Mouse (Mus musculus) right cerebral cortex, adult 18-20 months (tissue): ENCODE measurements at regions not wholly inside any gene's neighbourhood (a gene's known extent, or its start where the extent isn't known, plus 50 kb on each side); places are given as distances from the start of the nearest gene placed in this dataset.
A peak's percentile ranks its signal among the peaks of the same experiment; 100 is the strongest.

Experiments used
- DNase-seq: peaks from one replicate; pipeline ENCODE4 v3.0.0; 2022; ENCODE audit warnings: mixed read lengths

- DNase-seq: no peak
These were observed 177.1 kb downstream of the Mycn start for GRCm38 (mm10) chr12:12764586-12764985.

DNA sequence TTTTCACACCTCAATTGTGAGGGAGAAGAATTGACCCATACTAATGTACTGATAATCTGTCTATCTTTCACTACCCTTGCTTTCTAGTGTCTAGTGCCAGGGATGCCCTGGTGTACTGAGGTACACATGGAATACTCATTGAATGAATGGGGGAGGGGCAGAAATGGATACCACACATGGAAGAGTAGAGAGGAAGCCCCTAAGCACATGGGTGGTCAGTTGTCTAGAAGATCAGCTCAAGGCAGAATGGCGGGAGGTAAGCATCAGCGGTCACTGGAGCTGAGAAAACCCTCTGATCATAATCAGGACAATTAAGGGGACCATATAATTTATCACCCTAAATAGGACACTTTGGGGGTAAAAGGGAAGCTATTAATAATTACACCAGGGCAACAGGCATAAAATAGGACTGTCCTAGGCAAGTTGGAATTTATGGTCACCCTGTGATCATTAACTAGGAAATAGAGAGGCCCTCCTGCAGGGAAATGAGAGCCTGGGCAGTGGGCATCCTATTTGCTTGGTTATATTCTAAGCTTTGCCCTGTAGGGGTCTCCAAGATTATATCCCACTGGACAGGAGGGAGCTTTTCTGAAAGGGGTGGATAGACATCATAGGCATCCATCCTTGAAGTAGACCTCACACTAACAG is 185.3 kb downstream of the Mycn start:
- no peak for DNase-seq

GRCm38 (mm10) chr12:12753849-12754248 is 187.9 kb downstream of the Mycn start:
- DNase-seq: no peak

- DNase-seq: no peak
These were observed 189.9 kb downstream of the Mycn start for GRCm38 (mm10) chr12:12751670-12752426.

DNA sequence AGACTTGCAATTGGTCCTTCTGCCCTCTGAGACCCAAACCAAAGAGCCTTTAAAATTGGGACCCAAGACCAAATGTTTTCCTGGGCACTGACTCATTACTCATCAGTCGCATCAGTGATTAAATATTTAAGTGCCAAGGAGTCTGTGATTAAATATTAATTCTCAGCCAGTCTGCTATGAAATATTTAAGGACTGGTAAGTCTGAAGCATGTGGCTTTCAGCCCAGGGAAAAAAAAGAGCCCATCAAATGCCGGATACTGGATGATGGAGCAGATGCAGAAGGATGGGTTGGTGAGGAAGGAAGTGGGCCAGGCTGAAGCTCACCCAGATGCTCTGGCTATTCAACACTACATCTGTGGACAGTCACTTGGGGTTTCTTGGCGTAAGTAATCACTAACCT is 192.0 kb downstream of the Mycn start:
- no peak for DNase-seq

GRCm38 (mm10) chr12:12746852-12747454 is 194.8 kb downstream of the Mycn start:
- DNase-seq: no peak

DNA sequence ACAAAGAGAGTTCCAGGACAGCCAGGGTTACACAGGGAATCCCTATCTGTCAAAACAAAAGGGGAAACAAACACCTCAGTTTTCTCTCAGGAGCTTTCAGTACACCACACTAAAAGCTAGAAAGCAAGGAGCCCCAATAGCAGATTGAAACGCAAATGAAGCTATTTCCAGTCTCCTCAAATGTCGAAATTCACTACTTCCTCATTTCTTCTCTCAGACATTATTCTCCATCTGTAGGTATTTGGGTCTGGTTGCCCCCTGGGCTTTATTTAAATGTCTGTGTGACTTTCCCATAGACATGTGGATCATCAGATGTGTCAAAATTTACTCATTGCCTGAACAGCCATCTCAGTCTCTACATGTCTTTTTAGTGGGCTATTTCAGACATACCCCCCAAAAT is 197.2 kb downstream of the Mycn start:
- DNase-seq: no peak

DNA sequence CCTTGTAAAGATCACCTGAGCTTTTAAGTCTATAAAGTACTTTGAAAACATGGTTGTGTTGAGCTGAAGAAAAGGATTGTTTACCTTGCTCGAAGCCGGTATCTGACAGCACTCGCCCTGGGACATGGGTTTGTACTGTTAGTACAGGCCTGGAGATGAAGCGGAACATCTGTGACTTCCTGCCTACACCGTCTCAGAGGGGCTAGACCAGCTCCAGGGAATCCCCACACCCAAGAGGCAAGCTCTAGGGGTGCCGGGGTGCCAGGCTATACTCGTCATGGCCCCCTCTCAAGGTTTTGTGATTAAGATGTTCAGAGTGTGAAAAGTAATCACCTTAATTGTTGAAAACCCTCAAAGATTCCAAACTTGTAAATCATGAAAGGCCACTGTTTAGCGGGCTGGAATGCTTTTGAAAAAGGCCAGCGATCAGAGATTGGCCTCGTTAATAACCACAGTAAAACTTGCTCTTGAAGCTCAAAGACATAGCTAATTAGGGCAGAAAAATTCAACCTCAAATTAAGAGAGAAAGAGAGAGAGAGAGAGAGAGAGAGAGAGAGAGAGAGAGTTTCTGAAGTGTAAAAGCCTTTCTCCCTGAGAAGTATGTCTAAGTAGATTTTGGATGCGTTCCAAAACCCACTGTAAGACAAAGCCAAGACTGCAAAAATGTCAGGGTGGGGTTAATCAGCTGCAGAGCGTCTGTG is 202.9 kb downstream of the Mycn start:
- DNase-seq: no peak

DNA sequence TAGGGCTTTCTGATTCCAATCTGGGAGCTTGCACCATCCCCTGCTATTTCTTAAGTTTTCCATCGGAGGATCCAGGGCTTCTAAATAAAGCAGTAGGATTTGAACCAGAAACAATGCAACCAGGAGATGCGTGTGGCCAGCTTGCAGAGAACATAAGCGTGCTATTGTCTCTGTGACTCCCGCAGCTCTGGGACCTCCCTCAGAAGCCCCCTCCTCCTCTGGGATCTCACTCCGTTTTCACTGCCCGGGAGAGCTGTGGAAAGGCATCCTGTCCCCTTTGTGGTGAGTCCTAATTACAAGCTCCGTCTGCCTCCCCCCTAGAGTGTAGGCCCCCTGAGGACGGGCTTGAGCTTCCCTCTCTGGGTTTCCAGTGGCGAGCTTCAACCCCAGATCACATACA is 215.9 kb downstream of the Mycn start:
- DNase-seq: no peak

GRCm38 (mm10) chr12:12725075-12725474 is 216.6 kb downstream of the Mycn start:
- DNase-seq: no peak

DNA sequence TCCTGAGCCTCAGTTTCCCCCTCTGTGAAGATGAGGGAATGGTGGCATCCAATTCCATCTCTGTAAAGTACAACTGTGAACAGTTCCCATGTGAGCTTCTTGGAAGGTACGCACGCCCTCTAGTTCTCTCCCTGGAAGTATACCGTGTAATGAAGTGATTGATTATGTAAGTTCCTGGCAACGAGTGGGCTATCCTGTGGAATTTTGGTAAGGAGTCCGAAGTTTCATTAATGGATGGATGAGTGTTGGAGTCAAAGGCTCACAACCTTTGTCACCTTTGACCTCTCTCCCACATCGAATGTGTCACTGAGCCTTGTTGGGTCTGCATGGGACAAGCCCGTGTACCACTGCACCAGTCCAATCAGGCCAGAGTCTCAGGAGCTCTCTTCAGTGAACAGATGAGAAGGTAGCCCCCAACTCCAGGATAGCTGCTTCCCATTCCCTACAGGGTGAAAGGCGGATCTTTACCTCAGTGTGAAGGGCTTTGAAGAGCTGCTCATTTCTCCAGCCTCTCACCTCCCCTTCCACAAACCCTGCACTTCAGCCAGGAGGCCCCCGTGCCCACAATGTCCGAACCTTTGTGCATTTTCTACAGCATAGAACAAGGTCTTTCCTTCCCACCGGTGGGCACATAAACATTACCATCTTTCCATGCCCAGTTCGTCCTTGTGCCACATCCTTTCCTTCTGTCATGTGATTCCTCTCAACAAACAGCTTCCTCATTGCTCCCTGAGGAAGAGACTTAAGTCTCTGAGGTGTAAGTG is 217.8 kb downstream of the Mycn start:
- no peak for DNase-seq

GRCm38 (mm10) chr12:12722982-12723661 is 218.6 kb downstream of the Mycn start:
- DNase-seq: no peak

DNA sequence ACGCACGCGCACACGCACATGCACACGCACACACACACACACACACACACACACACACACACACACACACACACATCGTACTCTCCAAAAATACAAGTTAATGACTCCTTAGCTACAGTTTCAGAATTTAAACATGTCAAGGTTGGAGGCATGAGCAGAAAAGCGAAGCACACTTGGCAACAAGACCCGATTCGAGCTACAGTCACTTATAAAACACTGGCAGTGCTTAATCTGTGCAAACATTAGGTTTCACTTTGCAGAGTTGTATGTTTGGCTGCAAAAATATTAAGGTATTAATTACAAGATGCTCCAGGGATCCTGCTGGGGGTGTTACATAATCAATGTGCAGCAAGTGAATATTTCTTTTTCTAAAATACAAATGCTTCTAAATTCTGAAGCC is 225.0 kb downstream of the Mycn start:
- DNase-seq: no peak

DNA sequence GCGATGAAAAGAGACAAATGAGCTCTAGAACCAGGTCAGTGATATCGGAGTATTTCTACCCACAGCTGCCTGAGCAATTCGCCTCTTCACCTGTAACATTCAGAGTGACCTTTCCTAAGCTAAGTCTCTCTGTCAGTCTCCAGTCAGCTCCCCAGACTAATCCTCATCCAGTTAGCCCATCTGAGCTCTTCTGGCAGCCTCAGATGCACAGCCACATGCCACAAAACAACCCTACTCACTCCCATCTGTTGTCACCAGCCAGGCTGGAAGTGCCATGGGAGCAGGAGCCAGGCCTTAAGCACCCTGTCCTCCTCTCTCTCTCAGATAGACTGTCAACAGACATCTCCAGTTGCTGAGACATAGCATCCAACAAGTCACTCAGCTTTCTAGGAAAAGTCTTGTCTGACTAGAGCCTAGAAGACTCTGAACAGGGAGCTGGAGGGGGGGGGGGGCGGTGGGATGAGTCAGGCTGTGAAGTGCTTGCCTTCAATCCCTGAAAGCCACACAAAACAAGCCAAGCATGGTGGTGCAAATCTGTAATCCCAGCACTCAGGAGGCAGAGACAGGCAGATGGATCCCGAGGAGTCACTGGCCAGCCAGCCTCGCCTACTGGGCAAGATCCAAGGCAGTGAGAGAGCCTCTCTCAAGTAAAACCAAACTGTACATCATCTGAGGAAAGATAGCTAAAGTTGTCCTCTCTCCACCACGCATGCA is 225.6 kb downstream of the Mycn start:
- peak; percentile 39 for DNase-seq

DNA sequence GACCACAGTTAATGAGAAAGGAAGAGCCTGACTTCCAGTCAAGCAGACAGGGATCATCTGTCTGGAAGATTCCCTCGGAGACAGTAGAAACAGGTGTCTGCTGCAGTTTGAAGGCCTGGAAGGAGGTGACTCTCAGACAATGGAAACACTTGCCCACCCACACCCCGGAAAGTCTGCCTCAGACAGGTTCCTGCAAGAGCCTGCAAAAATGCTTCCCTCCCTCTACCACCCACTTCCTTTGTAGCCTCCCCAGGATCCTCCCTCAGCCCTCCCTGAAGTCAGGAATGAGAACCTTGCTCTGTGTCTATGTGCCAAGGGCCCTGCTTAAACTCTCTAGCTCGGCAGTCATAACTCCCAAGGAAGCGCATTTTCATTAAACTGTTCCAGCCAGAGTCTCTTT is 226.2 kb downstream of the Mycn start:
- peak; percentile 26 for DNase-seq

DNA sequence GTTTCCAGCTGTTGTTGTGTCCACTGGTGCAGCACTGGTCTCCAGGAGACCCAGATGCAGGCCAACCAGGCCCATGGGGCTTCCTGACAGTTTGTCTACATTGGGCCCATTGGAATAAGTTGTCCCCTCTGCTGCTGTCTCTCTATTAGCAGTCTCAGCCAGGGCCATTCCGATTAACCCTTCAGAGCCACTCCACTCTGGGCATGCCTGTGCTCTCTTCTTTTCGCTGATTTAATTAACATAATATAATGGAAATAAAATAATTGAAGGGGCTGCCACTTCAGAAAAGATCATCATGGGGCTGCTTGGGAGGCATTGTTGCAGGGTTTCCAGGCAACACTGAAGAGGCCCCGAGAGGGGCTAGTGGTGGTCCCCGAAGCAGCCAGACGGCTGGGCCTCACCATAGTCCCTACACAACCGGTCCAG is 231.5 kb downstream of the Mycn start:
- DNase-seq: no peak

GRCm38 (mm10) chr12:12708954-12709523 is 232.7 kb downstream of the Mycn start:
- DNase-seq: peak; percentile 45

GRCm38 (mm10) chr12:12706326-12706920 is 235.3 kb downstream of the Mycn start:
- no peak for DNase-seq

GRCm38 (mm10) chr12:12701735-12702134 is 240.0 kb downstream of the Mycn start:
- no peak for DNase-seq

DNA sequence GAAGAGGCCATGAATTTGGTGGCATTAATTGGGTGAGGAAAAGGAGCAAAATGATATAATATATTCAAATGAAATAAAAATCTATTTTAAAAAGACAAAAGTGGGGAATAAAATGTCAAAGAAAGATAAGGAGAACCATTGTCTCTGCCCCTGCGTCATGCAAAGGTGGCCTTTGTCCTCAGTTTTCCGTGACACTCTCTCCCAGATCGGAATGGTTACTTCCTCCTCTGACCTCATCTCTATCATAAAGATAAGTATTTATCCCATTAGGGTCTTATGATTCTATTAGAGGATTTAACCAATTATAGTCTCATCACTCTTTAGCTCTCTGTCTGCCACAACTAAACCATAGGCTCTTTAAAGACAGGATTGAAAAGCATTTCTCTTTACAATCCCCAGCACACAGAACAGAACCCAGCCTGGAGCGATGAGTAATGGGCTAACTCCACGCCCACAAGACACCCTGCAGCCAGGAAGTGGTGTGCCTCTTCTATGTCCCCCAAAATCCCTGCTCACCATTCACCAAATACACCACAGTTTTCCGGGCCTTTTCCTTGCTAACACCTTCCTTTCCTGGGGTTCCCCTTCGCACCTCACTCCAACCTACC is 240.6 kb downstream of the Mycn start:
- no peak for DNase-seq
